Mouse (Mus musculus) liver, embryonic 16.5 days (tissue): ENCODE results near the gene Gm11127. TPM values are rescaled to one million over a fixed set of nuclear protein-coding genes. Genes with fewer than 3 reads are reported as not detected.

Experiments
- ATAC-seq: fragments of 200-750 bp; cut with Nextera tagmentation; 2 replicates; pipeline ENCODE4 v1.8.0; 2017; ENCODE audit warnings: low read depth, mild to moderate bottlenecking, moderate number of reproducible peaks, moderate library complexity
- H3K27ac ChIP-seq: fragments of 300-500 bp; sonication (generic); 2 replicates; pipeline ENCODE4 v1.5.1; 2014; ENCODE audit warnings: mild to moderate bottlenecking, low read length
- H3K27me3 ChIP-seq: fragments of 300-500 bp; sonication (generic); 2 replicates; pipeline ENCODE4 v1.6.1; 2014; ENCODE audit warnings: low read depth, low read length, mixed read lengths; ENCODE audit not compliant: control insufficient read depth, insufficient read depth
- H3K36me3 ChIP-seq: fragments of 300-500 bp; sonication (generic); 2 replicates; pipeline ENCODE4 v1.6.1; 2014; ENCODE audit warnings: mild to moderate bottlenecking; ENCODE audit not compliant: control insufficient read depth, insufficient read depth
- H3K4me1 ChIP-seq: fragments of 300-500 bp; sonication (generic); 2 replicates; pipeline ENCODE4 v1.6.1; 2014; ENCODE audit warnings: low read depth, low read length, mixed read lengths; ENCODE audit not compliant: control insufficient read depth
- H3K4me2 ChIP-seq: fragments of 300-500 bp; sonication (generic); 2 replicates; pipeline ENCODE4 v1.6.1; 2014; ENCODE audit warnings: low read depth, low read length, mixed read lengths
- H3K4me3 ChIP-seq: fragments of 300-500 bp; sonication (generic); 2 replicates; pipeline ENCODE4 v1.5.1; 2014; ENCODE audit warnings: low read depth, mild to moderate bottlenecking, low read length
- H3K9ac ChIP-seq: fragments of 300-500 bp; sonication (generic); 2 replicates; pipeline ENCODE4 v1.6.1; 2014; ENCODE audit warnings: low read depth, low read length
- H3K9me3 ChIP-seq: fragments of 300-500 bp; sonication (generic); replicated peaks from 2 replicates; pipeline ENCODE4 v1.6.1; 2016; ENCODE audit warnings: low read length; ENCODE audit not compliant: control insufficient read depth
- WGBS: fragments of 180-500 bp; shearing (Covaris S2); extraction: QIAGEN DNeasy Blood & Tissue Kit; methylation state at CpG from one replicate; pipeline ENCODE4 v1.1.7; 2014; ENCODE audit not compliant: insufficient replicate concordance; 5-methylcytosine and 5-hydroxymethylcytosine counted together
- polyA plus RNA-seq: library from polyadenylated mRNA; unstranded; fragments of >200 nt; fragmentation: Nextera tagmentation; extraction: Ambion mirVana; gene quantifications from 2 replicates; pipeline ENCODE4 v1.2.1, GENCODE M21; 2015

The Gm11127 gene
- polyA plus RNA-seq, 1 experiment from 2014 or later: 0.20 TPM

DNA sequence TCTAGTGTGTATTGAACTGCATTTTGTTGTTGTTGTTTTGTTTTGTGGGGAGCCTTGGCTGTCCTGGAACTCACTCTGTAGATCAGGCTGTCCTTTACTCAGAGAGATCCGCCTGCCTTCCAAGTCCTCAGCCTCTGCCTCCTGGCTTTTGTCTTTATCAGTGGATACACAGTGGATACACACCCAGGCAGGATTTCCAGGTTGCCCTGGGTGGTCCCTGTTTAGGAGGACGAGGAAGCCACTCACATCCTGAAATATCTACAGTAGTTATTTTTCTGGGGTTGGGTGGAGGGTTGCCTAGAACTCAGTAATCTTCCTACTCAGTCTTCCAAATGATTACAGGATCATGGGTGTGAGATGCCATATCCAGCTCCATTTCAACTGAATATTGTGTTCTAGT is 39.2 kb downstream of the Gm11127 start:
- Histone ChIP-seq H3K4me3 (peak overlapping the region; percentile 65), H3K4me1 (peaks cover 52% of the 10 kb centered on the region), H3K27ac (peak overlapping the region; percentile 97), H3K36me3 (peaks cover 33% of the 10 kb centered on the region), H3K9me3 (no peaks in the 10 kb centered on the region), H3K27me3 (no peaks in the 10 kb centered on the region), H3K4me2 (peak overlapping the region; percentile 76), H3K9ac (peak overlapping the region; percentile 73)
- 30% methylated on average over 2 of the region's 2 CpGs for WGBS
- ATAC-seq: peak; percentile 25

- Histone ChIP-seq H3K4me1 (peaks cover 37% of the 10 kb centered on the region), H3K27ac (no peak overlapping the region)
These were observed 41.1 kb downstream of the Gm11127 start for GRCm38 (mm10) chr17:36017046-36017445.

DNA sequence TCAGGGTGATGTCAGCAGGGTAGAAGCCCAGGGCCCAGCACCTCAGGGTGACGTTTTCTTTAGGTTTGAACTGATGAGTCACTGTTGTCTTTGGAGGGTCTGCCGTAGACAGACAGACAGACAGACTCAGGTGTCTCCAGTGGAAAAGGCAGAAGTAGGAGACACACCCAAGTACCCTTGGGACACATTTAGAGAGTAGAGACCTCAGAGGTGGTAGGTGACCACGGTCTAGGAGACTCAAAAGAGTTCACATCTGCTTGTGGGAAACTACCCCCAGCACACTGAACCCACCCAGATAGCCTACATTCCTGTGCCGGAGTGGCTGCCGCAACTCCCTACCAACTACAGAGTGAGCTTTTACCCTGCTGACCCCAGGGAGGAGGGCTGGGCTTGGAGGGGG is 43.2 kb downstream of the Gm11127 start:
- H3K9me3 ChIP-seq: no peaks in the 10 kb centered on the region
- no peak overlapping the region for H3K27ac ChIP-seq
- no peaks in the 10 kb centered on the region for H3K27me3 ChIP-seq
- ATAC-seq: no peak
- H3K4me2 ChIP-seq: no peak overlapping the region
- no peak overlapping the region for H3K4me3 ChIP-seq
- H3K4me1 ChIP-seq: peaks cover 19% of the 10 kb centered on the region
- H3K9ac ChIP-seq: no peak overlapping the region
- peaks cover 34% of the 10 kb centered on the region for H3K36me3 ChIP-seq
- 87% methylated on average over 5 of the region's 5 CpGs for WGBS

More at GRCm38 (mm10) chr17:36017046-36017445, 41.1 kb downstream of the Gm11127 start:
- 78% methylated on average over 5 of the region's 5 CpGs for WGBS
- H3K9me3 ChIP-seq: no peaks in the 10 kb centered on the region
- no peaks in the 10 kb centered on the region for H3K27me3 ChIP-seq
- no peak overlapping the region for H3K9ac ChIP-seq
- no peak for ATAC-seq
- no peak overlapping the region for H3K4me2 ChIP-seq
- H3K36me3 ChIP-seq: peaks cover 34% of the 10 kb centered on the region
- no peak overlapping the region for H3K4me3 ChIP-seq

Other genes with a start within 250 kb of the Gm11127 start
- gene Ier3, start 236.7 kb downstream of the Gm11127 start, polyA plus RNA-seq: 15.8 and 19.4 TPM in 2 replicates
- gene Flot1, start 235.1 kb downstream of the Gm11127 start, polyA plus RNA-seq: 32.7 and 33.6 TPM in 2 replicates
- gene Tubb5, start 220.1 kb downstream of the Gm11127 start, polyA plus RNA-seq: 328 and 345 TPM in 2 replicates
- 10.0 and 10.3 TPM in 2 replicates for gene Mdc1, start 216.9 kb downstream of the Gm11127 start, polyA plus RNA-seq
- 20.7 and 21.1 TPM in 2 replicates for gene Nrm, start 197.1 kb downstream of the Gm11127 start, polyA plus RNA-seq
- gene Ppp1r18, start 192.8 kb downstream of the Gm11127 start, polyA plus RNA-seq: 10.5 and 14.2 TPM in 2 replicates
- 29.1 and 29.8 TPM in 2 replicates for gene Dhx16, start 178.6 kb downstream of the Gm11127 start, polyA plus RNA-seq
- 7.9 and 8.0 TPM in 2 replicates for gene 2310061I04Rik, start 160.9 kb downstream of the Gm11127 start, polyA plus RNA-seq
- 7.4 and 7.7 TPM in 2 replicates for gene Atat1, start 148.3 kb downstream of the Gm11127 start, polyA plus RNA-seq
- gene Mrps18b, start 142.0 kb downstream of the Gm11127 start, polyA plus RNA-seq: 56.3 and 60.9 TPM in 2 replicates
- gene Ppp1r10, start 141.9 kb downstream of the Gm11127 start, polyA plus RNA-seq: 22.2 and 24.7 TPM in 2 replicates
- gene Abcf1, start 88.6 kb downstream of the Gm11127 start, polyA plus RNA-seq: 42.4 and 43.9 TPM in 2 replicates
- gene Gnl1, start 78.5 kb downstream of the Gm11127 start, polyA plus RNA-seq: 8.8 and 8.9 TPM in 2 replicates
- gene Prr3, start 78.1 kb downstream of the Gm11127 start, polyA plus RNA-seq: 5.5 and 5.9 TPM in 2 replicates
- gene H2-T24, start 37.8 kb downstream of the Gm11127 start, polyA plus RNA-seq: 6.6 and 7.9 TPM in 2 replicates
- gene H2-T23, start 25.5 kb downstream of the Gm11127 start, polyA plus RNA-seq: 69.6 and 73.5 TPM in 2 replicates
- 11.3 and 13.4 TPM in 2 replicates for gene H2-T22, start 15.6 kb downstream of the Gm11127 start, polyA plus RNA-seq
- not detected in 2 replicates for gene Gm6034, start 15.4 kb downstream of the Gm11127 start, polyA plus RNA-seq
- not detected in 2 replicates for gene Gm19684, start 63.3 kb upstream of the Gm11127 start, polyA plus RNA-seq
- gene Gm7030, start 71.1 kb upstream of the Gm11127 start, polyA plus RNA-seq: not detected in 2 replicates
- gene Gm8909, start 110.2 kb upstream of the Gm11127 start, polyA plus RNA-seq: not detected in 2 replicates
- gene H2-T3, start 131.9 kb upstream of the Gm11127 start, polyA plus RNA-seq: 0.19 TPM in 1 of 2 replicates, not detected in the other
- gene Rpp21, start 199.7 kb upstream of the Gm11127 start, polyA plus RNA-seq: 54.1 and 59.3 TPM in 2 replicates
- gene Trim39, start 213.9 kb upstream of the Gm11127 start, polyA plus RNA-seq: 4.6 and 5.0 TPM in 2 replicates
- not detected in 2 replicates for gene H2-M10.2, start 228.1 kb upstream of the Gm11127 start, polyA plus RNA-seq